10 mouse cellular contexts compared by ENCODE assay signal in genomic region chr10:8912706-8913275, GRCm38 (mm10). TPM values are rescaled to one million over a fixed set of nuclear protein-coding genes. Genes with fewer than 3 reads are reported as not detected.
DNase-seq lines count a peak whose midpoint lies in the region; TF ChIP-seq lines count a peak whose summit lies in the region.
"Had no signal": no experiment of that assay in that cellular context is flagged by ENCODE, and none has a peak within 500 bp of the region (broad histone marks: within the 10 kb centered on the region; RNA-seq: fewer than 3 reads in every experiment).

No protein-coding gene starts in this region.

- no peaks in the 10 kb centered on the region for H3K27me3 ChIP-seq in testis, adult 2 months (ENCODE audit: control insufficient read depth, insufficient read depth, low read length)
- H3K27me3 ChIP-seq: limb, embryonic 15.5 days had no signal

- TF ChIP-seq CTCF in testis, adult 2 months (IDR thresholded peaks at IDR 0.05; ENCODE audit: control insufficient read depth, insufficient read depth, insufficient replicate concordance, low read depth, low read length), result peak; percentile 38; the same call in 1 of the 2 replicates

- no peak overlapping the region for H3K27ac ChIP-seq in testis, adult 2 months (ENCODE audit: control insufficient read depth, insufficient read depth, low read depth, low read length)
- H3K27ac ChIP-seq: limb, embryonic 15.5 days had no signal

- H3K4me3 ChIP-seq in testis, adult 2 months (ENCODE audit: control insufficient read depth, low read depth, low read length), result no peak overlapping the region
- H3K4me3 ChIP-seq: limb, embryonic 15.5 days had no signal

- no peaks in the 10 kb centered on the region for H3K4me1 ChIP-seq in testis, adult 2 months (ENCODE audit: control insufficient read depth, insufficient read depth, low read length)

- peak; percentile 28 to 39 for DNase-seq in cerebellum, postnatal 10 days
- no peak for DNase-seq in cerebellum, adult 8-10 months
- DNase-seq in testis, postnatal 14 days (ENCODE audit: low spot score), result no peak
- peak; percentile 73 for DNase-seq in lung, postnatal 36 days
- DNase-seq in frontal cortex, postnatal 10 days (ENCODE audit: low spot score in 2 of 2), result no peak
- no peak for DNase-seq in embryo, embryonic 10.5 days (ENCODE audit: low spot score)
- no peak for DNase-seq in embryo, embryonic 11 days
- DNase-seq: heart, postnatal 14 days had no signal

- H3K36me3 ChIP-seq in testis, adult 2 months (ENCODE audit: control insufficient read depth, insufficient read depth, low read length), result no peaks in the 10 kb centered on the region
- H3K36me3 ChIP-seq: limb, embryonic 15.5 days had no signal

- no peak for TF ChIP-seq POLR2A in testis, adult 2 months (IDR thresholded peaks at IDR 0.05; ENCODE audit: control insufficient read depth, low read depth, low read length)

RNA-seq across cellular contexts. Expression of gene Sash1, which starts 26.9 kb away (rescaled TPM):
- polyA plus RNA-seq in testis, adult 2 months (2012; rRNA removed), result 2.7 and 2.8 TPM in 2 replicates

Comparison
In these comparisons a context has a peak if more than half of its experiments do, and no peak if none do; other contexts are left out.
1. DNase-seq: peak in cerebellum, postnatal 10 days (2 of 2) and lung, postnatal 36 days (single experiment); none in cerebellum, adult 8-10 months (single experiment), testis, postnatal 14 days (single experiment), frontal cortex, postnatal 10 days (0 of 2), embryo, embryonic 10.5 days (single experiment) and embryo, embryonic 11 days (single experiment).